Mouse (Mus musculus) liver, postnatal 0 days (tissue): ENCODE data around the gene Nup214. TPM values are rescaled to one million over a fixed set of nuclear protein-coding genes. Genes with fewer than 3 reads are reported as not detected.

Experiments
- ATAC-seq: fragments of 200-750 bp; cut with Nextera tagmentation; 2 replicates; pipeline ENCODE4 v1.8.0; 2017; ENCODE audit warnings: mild to moderate bottlenecking, moderate library complexity
- DNase-seq: peaks from one replicate; pipeline ENCODE4 v3.0.0-alpha.2; 2016
- H3K27ac ChIP-seq: fragments of 300-500 bp; sonication (generic); 2 replicates; pipeline ENCODE4 v1.5.1; 2014; ENCODE audit warnings: antibody characterized with exemption, moderate library complexity, mild to moderate bottlenecking, low read depth
- H3K27me3 ChIP-seq: fragments of 300-500 bp; sonication (generic); 2 replicates; pipeline ENCODE4 v1.6.1; 2014; ENCODE audit warnings: low read length, control low read depth, mixed read lengths; ENCODE audit not compliant: insufficient read depth
- H3K36me3 ChIP-seq: fragments of 300-500 bp; sonication (generic); replicated peaks from 2 replicates; pipeline ENCODE4 v1.6.1; 2014; ENCODE audit warnings: mild to moderate bottlenecking, control low read depth, low read length, moderate library complexity, mixed read lengths; ENCODE audit not compliant: insufficient read depth
- H3K4me1 ChIP-seq: fragments of 300-500 bp; sonication (generic); 2 replicates; pipeline ENCODE4 v1.6.1; 2014; ENCODE audit warnings: antibody characterized with exemption, mild to moderate bottlenecking, control low read depth; ENCODE audit not compliant: insufficient read depth
- H3K4me2 ChIP-seq: fragments of 300-500 bp; sonication (generic); 2 replicates; pipeline ENCODE4 v1.6.1; 2014; ENCODE audit warnings: low read depth, mild to moderate bottlenecking, low read length, moderate library complexity, mixed read lengths
- H3K4me3 ChIP-seq: fragments of 300-500 bp; sonication (generic); 2 replicates; pipeline ENCODE4 v1.5.1; 2014; ENCODE audit warnings: low read depth, low read length
- H3K9ac ChIP-seq: fragments of 300-500 bp; sonication (generic); replicated peaks from 2 replicates; pipeline ENCODE4 v1.6.1; 2014; ENCODE audit warnings: mild to moderate bottlenecking, moderate library complexity
- H3K9me3 ChIP-seq: fragments of 300-500 bp; sonication (generic); 2 replicates; pipeline ENCODE4 v1.6.1; 2016; ENCODE audit warnings: mild to moderate bottlenecking, control low read depth, low read length, mixed read lengths
- CTCF ChIP-seq: sonication (generic); IDR thresholded peaks from 2 replicates; pipeline ENCODE4 v1.5.1; 2016; ENCODE audit warnings: antibody characterized with exemption, low read depth
- EP300 ChIP-seq: IDR thresholded peaks from 2 replicates; pipeline ENCODE4 v1.6.1; 2016; ENCODE audit warnings: antibody characterized with exemption, low read depth, mild to moderate bottlenecking
- WGBS: fragments of 180-500 bp; shearing (Covaris S2); extraction: QIAGEN DNeasy Blood & Tissue Kit; methylation state at CpG from one replicate; pipeline ENCODE4 v1.1.7; 2014; ENCODE audit not compliant: insufficient replicate concordance; 5-methylcytosine and 5-hydroxymethylcytosine counted together
- polyA plus RNA-seq: library from polyadenylated mRNA; unstranded; fragments of >200 nt; fragmentation: Nextera tagmentation; extraction: Ambion mirVana; gene quantifications from 2 replicates; pipeline ENCODE4 v1.2.1, GENCODE M21; 2015

Gene Nup214
- polyA plus RNA-seq, 1 experiment from 2014 or later: 31.2 TPM

DNA sequence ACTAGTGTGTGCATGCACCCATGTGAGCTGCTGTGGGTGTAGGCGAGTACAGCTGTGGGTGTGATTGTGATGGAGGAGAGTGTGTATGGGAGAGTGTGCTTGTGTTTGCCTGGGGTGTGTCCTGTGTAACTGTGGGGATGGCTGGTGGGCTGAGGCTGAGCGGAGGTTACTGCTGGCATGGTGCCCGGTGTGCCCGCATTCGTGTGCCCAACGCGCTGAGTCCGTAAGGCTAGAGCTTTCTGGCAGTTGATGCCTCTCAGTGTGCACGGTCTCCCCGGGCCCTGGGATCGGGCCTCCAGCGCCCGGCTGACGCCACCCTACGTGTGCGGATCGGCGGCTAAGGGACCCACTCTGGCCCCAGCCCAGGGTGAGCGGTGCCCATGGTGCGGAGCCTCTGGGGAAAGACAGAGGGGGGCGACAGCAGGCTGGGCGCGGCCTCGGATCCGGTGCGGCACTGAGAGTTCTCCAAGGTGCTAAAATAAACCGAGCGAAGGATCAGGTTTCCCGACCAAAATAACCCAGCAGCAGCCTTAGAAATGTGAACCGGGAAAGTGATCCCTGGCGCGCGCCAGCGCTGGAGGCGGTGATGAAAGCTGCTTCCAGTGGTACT, 114.2 kb downstream of the Nup214 start:
- Histone ChIP-seq H3K36me3 (no peaks in the 10 kb centered on the region), H3K27ac (no peak overlapping the region), H3K4me3 (no peak overlapping the region), H3K4me1 (peaks cover 22% of the 10 kb centered on the region), H3K27me3 (peaks cover 21% of the 10 kb centered on the region), H3K4me2 (peak overlapping the region; percentile 49), H3K9me3 (peaks cover 6% of the 10 kb centered on the region), H3K9ac (no peak overlapping the region; the same call in 1 of the 2 replicates)
- WGBS: 10% methylated on average over 35 of the region's 35 CpGs
- ATAC-seq: no peak
- DNase-seq: no peak
- TF ChIP-seq CTCF: no peak
- TF ChIP-seq EP300: no peak

DNA sequence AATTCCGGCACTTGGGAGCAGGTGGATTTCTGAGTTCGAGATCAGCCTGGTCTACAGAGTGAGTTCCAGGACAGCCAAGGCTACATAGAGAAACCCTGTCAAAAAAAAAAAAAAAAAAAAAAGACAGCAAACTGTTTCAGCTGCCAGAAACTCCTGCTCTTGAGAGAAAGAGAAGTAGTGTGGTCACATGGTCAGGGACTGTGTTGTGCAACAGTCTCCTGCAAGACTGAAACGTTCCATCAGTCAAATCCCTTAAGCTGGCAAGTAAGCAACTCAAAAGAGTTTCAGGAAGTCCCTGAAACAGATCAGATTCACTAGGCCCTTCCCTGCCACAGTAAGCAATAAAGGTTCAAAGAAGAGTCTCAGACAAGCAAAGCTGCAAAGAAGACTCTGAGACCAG, 115.4 kb downstream of the Nup214 start:
- peaks cover 17% of the 10 kb centered on the region for H3K4me1 ChIP-seq
- H3K9ac ChIP-seq: no peak overlapping the region
- ATAC-seq: no peak
- TF ChIP-seq EP300: no peak
- no peak for TF ChIP-seq CTCF
- H3K4me3 ChIP-seq: no peak overlapping the region
- no peak for DNase-seq
- no peak overlapping the region for H3K27ac ChIP-seq
- 39% methylated on average over 3 of the region's 3 CpGs for WGBS
- peaks cover 11% of the 10 kb centered on the region; the same call in 1 of the 2 replicates for H3K27me3 ChIP-seq
- peaks cover 6% of the 10 kb centered on the region for H3K9me3 ChIP-seq
- H3K4me2 ChIP-seq: no peak overlapping the region
- H3K36me3 ChIP-seq: no peaks in the 10 kb centered on the region

DNA sequence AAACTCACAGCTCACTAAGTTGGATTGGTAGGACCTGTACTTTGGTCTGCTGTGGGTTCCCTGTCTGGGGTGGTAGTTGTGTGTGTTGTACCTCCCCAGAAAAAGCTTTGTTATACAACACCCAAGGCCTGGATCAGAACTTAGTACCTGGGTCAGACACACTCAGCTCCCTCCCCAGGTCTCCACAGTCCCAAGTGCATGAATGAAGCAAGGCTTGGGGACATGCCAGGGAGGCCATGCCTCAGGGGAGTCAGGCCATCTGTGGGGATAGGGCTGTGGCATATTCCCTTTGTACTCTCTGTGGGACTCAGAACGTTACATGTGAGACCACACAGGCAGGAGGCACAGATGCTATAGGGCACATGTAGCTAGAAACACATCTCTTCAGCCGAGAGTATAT, 115.9 kb downstream of the Nup214 start:
- H3K27ac ChIP-seq: no peak overlapping the region
- no peak overlapping the region for H3K4me3 ChIP-seq
- 82% methylated on average over 2 of the region's 2 CpGs for WGBS
- DNase-seq (no peak), ATAC-seq (no peak)
- H3K9ac ChIP-seq: no peak overlapping the region
- H3K36me3 ChIP-seq: no peaks in the 10 kb centered on the region
- TF ChIP-seq CTCF (no peak), EP300 (no peak)
- H3K4me2 ChIP-seq: no peak overlapping the region
- peaks cover 17% of the 10 kb centered on the region for H3K4me1 ChIP-seq
- peaks cover 6% of the 10 kb centered on the region for H3K9me3 ChIP-seq
- H3K27me3 ChIP-seq: peaks cover 11% of the 10 kb centered on the region; the same call in 1 of the 2 replicates

DNA sequence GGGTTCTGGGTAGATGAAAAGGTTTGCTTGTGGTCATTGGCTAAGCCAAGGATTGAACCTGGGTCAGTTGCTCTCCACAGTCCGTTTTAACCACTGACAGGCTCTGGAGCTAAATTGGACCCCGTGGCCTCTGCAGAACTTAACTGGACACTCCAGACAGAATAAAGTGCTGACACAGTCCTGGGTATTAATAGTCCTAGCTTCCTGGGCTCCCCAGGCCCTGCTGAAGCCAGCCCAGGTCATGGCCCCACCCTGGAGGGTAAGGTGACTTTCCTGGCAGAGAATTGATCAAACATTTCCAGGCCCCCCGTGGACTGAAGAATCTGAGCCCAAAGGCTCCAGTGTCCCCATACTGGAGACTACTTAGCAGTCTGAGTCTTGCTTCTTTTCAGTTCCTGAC, 117.7 kb downstream of the Nup214 start:
- DNase-seq (no peak), ATAC-seq (no peak)
- Histone ChIP-seq H3K27ac (no peak overlapping the region), H3K4me2 (no peak overlapping the region), H3K4me3 (no peak overlapping the region), H3K36me3 (no peaks in the 10 kb centered on the region), H3K4me1 (peaks cover 23% of the 10 kb centered on the region), H3K9ac (no peak overlapping the region), H3K9me3 (peaks cover 6% of the 10 kb centered on the region), H3K27me3 (peaks cover 11% of the 10 kb centered on the region; the same call in 1 of the 2 replicates)
- TF ChIP-seq EP300: no peak
- TF ChIP-seq CTCF: no peak
- 67% methylated on average over 3 of the region's 3 CpGs for WGBS

DNA sequence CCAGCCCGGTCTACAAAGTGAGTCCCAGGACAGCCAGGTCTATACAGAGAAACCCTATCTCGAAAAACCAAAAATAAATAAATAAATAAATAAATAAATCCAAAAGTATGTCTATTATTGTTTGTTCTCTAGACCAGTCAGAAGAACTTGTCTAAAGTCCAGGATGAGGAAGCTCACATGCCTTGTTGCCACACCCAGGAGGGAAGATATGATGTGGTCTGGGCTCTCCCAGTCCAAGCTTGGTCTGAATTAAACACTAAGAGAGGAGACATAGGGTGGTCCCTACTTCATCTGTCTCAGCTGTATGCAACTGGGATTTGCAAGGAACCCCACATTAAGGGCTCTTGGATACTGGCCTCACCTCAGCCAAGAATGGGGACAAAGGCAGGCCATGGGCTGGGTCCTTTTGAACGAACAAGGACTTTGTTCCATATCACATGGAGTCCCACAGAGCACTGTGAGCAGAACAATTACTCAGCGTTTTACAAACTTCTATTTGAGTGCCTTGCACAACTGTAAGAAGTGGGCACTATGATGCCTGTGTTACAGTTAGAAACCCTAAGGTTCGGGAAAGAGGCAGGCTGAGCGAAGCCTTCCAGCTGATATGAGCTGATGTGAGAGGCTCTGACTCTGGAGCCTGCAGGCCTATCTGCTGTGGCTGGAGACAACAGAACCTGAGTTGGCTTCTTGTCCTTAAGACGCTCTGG, 119.9 kb downstream of the Nup214 start:
- Histone ChIP-seq H3K36me3 (no peaks in the 10 kb centered on the region), H3K4me1 (peaks cover 13% of the 10 kb centered on the region), H3K4me3 (no peak overlapping the region), H3K27ac (no peak overlapping the region), H3K9me3 (peaks cover 6% of the 10 kb centered on the region), H3K4me2 (no peak overlapping the region), H3K27me3 (no peaks in the 10 kb centered on the region), H3K9ac (no peak overlapping the region)
- DNase-seq (no peak), ATAC-seq (no peak)
- 72% methylated on average over 7 of the region's 7 CpGs for WGBS
- TF ChIP-seq CTCF: no peak
- TF ChIP-seq EP300: no peak

DNA sequence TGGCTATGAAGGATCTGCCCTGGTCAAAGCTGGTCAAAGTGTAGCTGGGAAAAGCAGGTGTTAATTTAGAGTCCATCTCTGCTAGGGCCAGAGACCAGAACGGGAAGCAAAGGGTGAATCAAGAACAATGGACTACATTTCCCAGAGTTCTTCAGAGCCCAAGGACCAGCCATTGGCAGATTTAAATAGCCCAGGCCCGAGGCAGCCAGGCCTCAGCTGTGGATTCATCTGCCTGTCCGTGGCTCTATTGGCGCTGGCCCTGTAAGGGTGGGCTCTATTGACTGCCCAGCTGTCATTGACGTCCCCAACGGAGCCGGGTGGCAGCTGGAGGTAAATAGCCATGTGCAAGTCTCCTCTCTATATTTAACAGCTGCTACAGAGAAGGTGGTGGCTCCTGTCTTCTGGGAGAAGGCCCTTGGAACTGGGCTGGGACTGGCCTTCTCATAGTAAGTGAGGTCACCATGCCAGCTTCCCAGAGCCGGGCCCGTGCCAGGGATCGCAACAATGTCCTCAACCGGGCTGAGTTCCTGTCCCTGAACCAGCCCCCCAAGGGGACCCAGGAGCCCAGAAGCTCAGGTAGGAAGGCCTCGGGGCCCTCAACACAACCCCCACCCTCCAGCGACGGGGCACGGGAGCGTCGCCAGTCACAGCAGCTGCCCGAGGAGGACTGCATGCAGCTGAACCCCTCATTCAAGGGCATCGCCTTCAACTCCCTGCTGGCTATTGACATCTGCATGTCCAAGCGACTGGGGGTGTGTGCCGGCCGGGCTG, 121.3 kb downstream of the Nup214 start, which contains the start of gene Plpp7:
TSS of gene Plpp7 (plus strand) at position 178 of the 771 bp plus-strand sequence.
- peak; percentile 48 for DNase-seq
- no peak within 1 kb of the TSS for H3K27ac ChIP-seq

More for the DNA sequence above, 121.3 kb downstream of the Nup214 start, which contains the start of gene Plpp7:
- no peak for TF ChIP-seq CTCF
- TF ChIP-seq EP300: no peak
- no peaks in the 10 kb centered on the region for H3K9me3 ChIP-seq
- ATAC-seq: peak; percentile 71
- peaks cover 13% of the 10 kb centered on the region for H3K4me1 ChIP-seq
- H3K27me3 ChIP-seq: no peaks in the 10 kb centered on the region
- peak within 1 kb of the TSS; percentile 62 for H3K9ac ChIP-seq
- H3K4me2 ChIP-seq: peak within 1 kb of the TSS; percentile 64
- 0 out of 2 replicates have a peak, but pooled peaks cover 3% of the 10 kb centered on the region for H3K36me3 ChIP-seq
- WGBS: 47% methylated on average over 22 of the region's 22 CpGs
- H3K4me3 ChIP-seq: peak within 1 kb of the TSS; percentile 25
